Mouse (Mus musculus) midbrain, embryonic 11.5 days (tissue): Measurements from ENCODE around the gene Gps1. TPM values are rescaled to one million over a fixed set of nuclear protein-coding genes. Genes with fewer than 3 reads are reported as not detected.

ENCODE experiments used
- ATAC-seq: fragments of 200-750 bp; cut with Nextera tagmentation; 2 replicates; pipeline ENCODE4 v1.8.0; 2017; ENCODE audit warnings: moderate TSS enrichment, moderate library complexity; ENCODE audit not compliant: low FRiP score
- DNase-seq: peaks from one replicate; pipeline ENCODE4 v3.0.0; 2015; ENCODE audit warnings: low spot score; ENCODE audit errors: missing footprints
- H3K27ac ChIP-seq: fragments of 300-500 bp; sonication (generic); 2 replicates; pipeline ENCODE4 v1.5.1; 2014; ENCODE audit warnings: low read depth, low read length
- H3K27me3 ChIP-seq: fragments of 300-500 bp; sonication (generic); 2 replicates; pipeline ENCODE4 v1.6.1; 2014; ENCODE audit warnings: mild to moderate bottlenecking, low read length, moderate library complexity, mixed read lengths; ENCODE audit not compliant: control insufficient read depth, insufficient read depth
- H3K36me3 ChIP-seq: fragments of 300-500 bp; sonication (generic); 2 replicates; pipeline ENCODE4 v1.6.1; 2014; ENCODE audit warnings: mild to moderate bottlenecking, low read length, moderate library complexity, mixed read lengths; ENCODE audit not compliant: control insufficient read depth, insufficient read depth
- H3K4me1 ChIP-seq: fragments of 300-500 bp; sonication (generic); 2 replicates; pipeline ENCODE4 v1.6.1; 2014; ENCODE audit warnings: low read length; ENCODE audit not compliant: control insufficient read depth, insufficient read depth
- H3K4me2 ChIP-seq: fragments of 300-500 bp; sonication (generic); 2 replicates; pipeline ENCODE4 v1.6.1; 2014; ENCODE audit warnings: mild to moderate bottlenecking, moderate library complexity
- H3K4me3 ChIP-seq: fragments of 300-500 bp; sonication (generic); 2 replicates; pipeline ENCODE4 v1.5.1; 2014; ENCODE audit warnings: low read depth, low read length
- H3K9ac ChIP-seq: fragments of 300-500 bp; sonication (generic); 2 replicates; pipeline ENCODE4 v1.6.1; 2014; ENCODE audit warnings: low read length
- H3K9me3 ChIP-seq: fragments of 300-500 bp; sonication (generic); 2 replicates; pipeline ENCODE4 v1.6.1; 2016; ENCODE audit warnings: low read length; ENCODE audit not compliant: control insufficient read depth
- WGBS: fragments of 180-500 bp; shearing (Covaris S2); extraction: QIAGEN DNeasy Blood & Tissue Kit; methylation state at CpG from one replicate; pipeline ENCODE4 v1.1.7; 2014; 5-methylcytosine and 5-hydroxymethylcytosine counted together
- polyA plus RNA-seq: library from polyadenylated mRNA; unstranded; fragments of >200 nt; fragmentation: Nextera tagmentation; extraction: Ambion mirVana; gene quantifications from 2 replicates; pipeline ENCODE4 v1.2.1, GENCODE M21; 2014

The Gps1 gene
- polyA plus RNA-seq, 1 experiment from 2014 or later, result 269 TPM

DNA sequence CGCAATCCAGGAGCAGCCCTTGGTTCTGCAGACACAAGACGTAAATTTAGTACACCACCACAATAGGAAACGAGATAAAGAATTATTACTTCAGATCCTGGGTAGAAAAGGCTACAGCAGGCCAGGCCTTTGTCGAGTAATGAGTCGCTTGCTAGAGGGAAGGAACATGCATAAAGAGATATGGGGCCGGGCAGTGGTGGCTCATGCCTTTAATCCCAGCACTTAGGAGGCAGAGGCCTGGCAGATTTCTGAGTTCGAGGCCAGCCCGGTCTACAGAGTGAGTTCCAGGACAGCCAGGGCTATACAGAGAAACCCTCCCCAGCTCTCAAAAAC is 12.5 kb downstream of the Gps1 start:
- Histone ChIP-seq H3K36me3 (peaks cover 13% of the 10 kb centered on the region; the same call in 1 of the 2 replicates), H3K9ac (peak overlapping the region; percentile 94), H3K9me3 (no peaks in the 10 kb centered on the region), H3K4me3 (peak overlapping the region; percentile 98), H3K27ac (peak overlapping the region; percentile 51), H3K4me1 (peaks cover 10% of the 10 kb centered on the region), H3K4me2 (peak overlapping the region; percentile 97), H3K27me3 (no peaks in the 10 kb centered on the region)
- 33% methylated on average over 8 of the region's 8 CpGs for WGBS
- ATAC-seq (peak; percentile 41), DNase-seq (no peak)

DNA sequence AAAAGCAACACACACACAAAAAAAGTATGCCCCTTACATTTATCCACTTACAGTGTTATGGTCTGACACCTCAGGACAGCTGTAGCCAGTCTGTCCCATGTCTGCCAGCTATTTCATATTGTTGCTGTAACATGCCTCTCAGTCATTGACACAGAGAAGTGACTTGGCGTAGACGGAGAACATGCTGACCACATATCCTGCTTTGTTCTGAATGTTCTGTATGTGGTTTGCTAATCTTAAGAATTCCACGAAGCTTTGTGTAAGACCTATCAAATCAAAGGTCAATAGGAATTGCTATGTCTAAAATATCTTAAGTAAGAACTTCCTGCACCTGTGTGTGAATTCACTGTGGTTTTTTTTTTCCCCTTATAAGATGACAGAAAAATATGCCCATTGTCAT is 14.2 kb downstream of the Gps1 start:
- no peak for DNase-seq
- no peaks in the 10 kb centered on the region for H3K9me3 ChIP-seq
- no peak overlapping the region for H3K9ac ChIP-seq
- no peak overlapping the region for H3K4me2 ChIP-seq
- peaks cover 5% of the 10 kb centered on the region; the same call in 1 of the 2 replicates for H3K36me3 ChIP-seq
- 92% methylated on average over 3 of the region's 3 CpGs for WGBS
- ATAC-seq, result no peak
- no peak overlapping the region for H3K4me3 ChIP-seq
- H3K4me1 ChIP-seq, result peaks cover 10% of the 10 kb centered on the region
- H3K27ac ChIP-seq, result no peak overlapping the region
- no peaks in the 10 kb centered on the region for H3K27me3 ChIP-seq

DNA sequence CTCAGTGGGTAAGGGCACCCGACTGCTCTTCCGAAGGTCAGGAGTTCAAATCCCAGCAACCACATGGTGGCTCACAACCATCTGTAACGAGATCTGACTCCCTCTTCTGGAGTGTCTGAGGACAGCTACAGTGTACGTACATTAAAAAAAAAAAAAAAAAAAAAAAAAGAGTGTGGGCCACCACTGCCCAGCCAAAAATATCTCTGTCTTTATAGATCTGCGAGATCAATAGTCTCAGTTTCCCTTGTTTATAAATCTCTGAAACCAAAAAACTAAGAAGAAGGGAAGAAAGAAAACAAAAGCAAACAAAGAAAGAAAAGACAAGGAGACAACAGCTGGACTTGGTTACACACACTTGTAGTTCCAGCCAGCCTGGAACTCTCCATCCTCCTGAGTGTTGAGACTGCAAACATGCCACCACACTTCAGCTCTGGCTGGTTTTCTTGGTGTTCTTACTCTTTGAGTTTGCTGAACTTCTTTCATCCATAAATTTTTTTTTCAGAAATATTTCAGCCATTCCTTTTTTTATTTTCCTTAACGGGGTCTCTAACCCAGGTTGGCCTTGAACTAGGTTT is 15.3 kb downstream of the Gps1 start:
- no peak overlapping the region for H3K27ac ChIP-seq
- H3K9me3 ChIP-seq, result no peaks in the 10 kb centered on the region
- H3K4me1 ChIP-seq, result peaks cover 10% of the 10 kb centered on the region
- no peaks in the 10 kb centered on the region for H3K27me3 ChIP-seq
- H3K4me2 ChIP-seq, result no peak overlapping the region
- H3K4me3 ChIP-seq, result no peak overlapping the region
- ATAC-seq (no peak), DNase-seq (no peak)
- WGBS, result 82% methylated on average over 6 of the region's 6 CpGs
- H3K36me3 ChIP-seq, result no peaks in the 10 kb centered on the region
- H3K9ac ChIP-seq, result no peak overlapping the region; the same call in 1 of the 2 replicates

DNA sequence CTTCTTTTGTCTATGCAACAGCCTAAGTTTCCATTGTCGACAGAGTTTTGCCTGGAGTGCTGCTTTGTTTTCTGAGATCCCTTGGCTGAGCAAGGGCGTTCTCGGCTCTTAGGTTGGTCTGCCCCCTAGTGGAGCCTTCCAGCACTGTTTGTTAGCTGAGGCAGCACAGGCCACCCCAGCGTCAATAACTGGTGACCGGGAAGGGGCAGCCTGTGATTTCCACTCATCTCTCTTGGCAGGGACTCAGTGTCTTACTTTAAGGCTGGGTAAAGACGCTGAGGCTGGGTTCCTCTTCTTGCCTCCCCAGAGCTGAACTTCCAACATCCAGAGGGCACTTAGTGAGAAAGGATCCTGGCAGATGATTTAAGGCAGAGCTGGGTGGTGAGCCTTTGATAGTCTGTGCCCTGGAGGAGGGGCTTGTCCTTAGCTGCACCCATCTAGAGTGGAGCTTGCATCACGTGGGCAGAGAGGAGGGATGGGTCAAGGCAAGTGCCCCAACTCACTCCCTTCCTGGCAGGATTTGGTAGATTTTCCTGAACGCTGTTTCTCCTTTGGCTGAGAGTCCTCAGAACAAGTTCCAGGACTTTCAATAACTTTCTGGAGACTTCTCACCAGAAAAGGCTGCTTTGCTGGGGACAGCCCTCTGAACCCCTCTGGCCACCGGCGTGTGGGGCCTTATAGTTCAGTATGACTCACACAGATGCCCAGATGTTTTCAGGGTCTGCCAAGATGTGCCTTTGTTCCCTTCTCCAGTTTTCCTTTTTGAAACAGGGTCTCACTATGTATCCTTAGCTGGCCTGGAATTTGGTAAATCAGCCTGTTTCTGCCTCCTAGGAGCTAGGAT is 16.2 kb downstream of the Gps1 start:
- Histone ChIP-seq H3K9me3 (no peaks in the 10 kb centered on the region), H3K4me3 (no peak overlapping the region), H3K9ac (peak overlapping the region; percentile 44; the same call in 1 of the 2 replicates), H3K4me1 (peaks cover 6% of the 10 kb centered on the region), H3K36me3 (no peaks in the 10 kb centered on the region), H3K27me3 (no peaks in the 10 kb centered on the region), H3K27ac (no peak overlapping the region), H3K4me2 (no peak overlapping the region)
- ATAC-seq (peak; percentile 70), DNase-seq (peak; percentile 98)
- 14% methylated on average over 10 of the region's 10 CpGs for WGBS

DNA sequence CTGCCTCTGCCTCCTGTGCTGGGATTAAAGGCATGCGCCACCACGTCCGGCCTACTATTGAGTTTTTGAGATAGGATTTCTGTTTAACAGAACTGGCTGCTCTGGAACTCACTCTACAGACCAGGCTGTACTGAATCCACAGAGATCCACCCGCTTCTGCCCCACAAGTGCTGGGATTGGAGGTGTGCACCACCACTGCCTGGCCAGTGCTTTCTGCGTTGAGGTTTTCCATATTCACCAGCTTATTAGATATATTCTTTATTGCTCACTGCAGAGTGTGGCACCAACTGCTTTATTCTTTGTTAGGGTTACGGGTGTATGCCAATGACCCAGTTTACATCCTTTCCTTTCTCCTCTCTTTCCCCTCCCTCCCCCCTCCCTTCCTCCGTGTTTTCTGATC is 20.2 kb downstream of the Gps1 start:
- no peak overlapping the region for H3K4me2 ChIP-seq
- no peak for ATAC-seq
- H3K4me3 ChIP-seq, result no peak overlapping the region
- no peak overlapping the region for H3K27ac ChIP-seq
- H3K9ac ChIP-seq, result no peak overlapping the region
- peaks cover 30% of the 10 kb centered on the region for H3K36me3 ChIP-seq
- 80% methylated on average over 7 of the region's 7 CpGs for WGBS
- H3K27me3 ChIP-seq, result no peaks in the 10 kb centered on the region
- DNase-seq, result no peak
- H3K4me1 ChIP-seq, result no peaks in the 10 kb centered on the region
- H3K9me3 ChIP-seq, result no peaks in the 10 kb centered on the region

DNA sequence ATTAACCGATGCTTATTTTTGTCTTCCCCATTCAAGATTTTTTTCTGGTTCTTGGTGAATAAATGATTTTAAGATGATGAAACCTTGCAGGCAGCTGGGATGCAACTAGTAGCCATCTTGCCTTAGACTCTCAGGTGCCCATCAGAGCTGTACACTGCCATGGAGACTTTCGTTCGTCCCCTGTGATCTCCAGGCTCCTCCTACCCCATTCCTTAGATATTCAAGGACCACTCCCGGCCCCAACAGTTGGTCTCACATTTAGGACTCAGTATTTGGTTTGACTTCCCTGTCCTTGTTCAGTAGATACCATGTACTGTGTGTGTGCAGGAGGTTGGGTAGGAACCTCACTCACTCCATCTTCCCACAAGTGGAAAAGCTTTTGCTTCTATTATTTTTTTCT is 20.7 kb downstream of the Gps1 start:
- H3K36me3 ChIP-seq, result peaks cover 32% of the 10 kb centered on the region
- no peak for DNase-seq
- no peak overlapping the region for H3K9ac ChIP-seq
- no peak for ATAC-seq
- no peaks in the 10 kb centered on the region for H3K4me1 ChIP-seq
- 84% methylated on average over 4 of the region's 4 CpGs for WGBS
- H3K4me3 ChIP-seq, result no peak overlapping the region
- no peaks in the 10 kb centered on the region for H3K9me3 ChIP-seq
- no peak overlapping the region for H3K4me2 ChIP-seq
- H3K27me3 ChIP-seq, result no peaks in the 10 kb centered on the region
- no peak overlapping the region for H3K27ac ChIP-seq

DNA sequence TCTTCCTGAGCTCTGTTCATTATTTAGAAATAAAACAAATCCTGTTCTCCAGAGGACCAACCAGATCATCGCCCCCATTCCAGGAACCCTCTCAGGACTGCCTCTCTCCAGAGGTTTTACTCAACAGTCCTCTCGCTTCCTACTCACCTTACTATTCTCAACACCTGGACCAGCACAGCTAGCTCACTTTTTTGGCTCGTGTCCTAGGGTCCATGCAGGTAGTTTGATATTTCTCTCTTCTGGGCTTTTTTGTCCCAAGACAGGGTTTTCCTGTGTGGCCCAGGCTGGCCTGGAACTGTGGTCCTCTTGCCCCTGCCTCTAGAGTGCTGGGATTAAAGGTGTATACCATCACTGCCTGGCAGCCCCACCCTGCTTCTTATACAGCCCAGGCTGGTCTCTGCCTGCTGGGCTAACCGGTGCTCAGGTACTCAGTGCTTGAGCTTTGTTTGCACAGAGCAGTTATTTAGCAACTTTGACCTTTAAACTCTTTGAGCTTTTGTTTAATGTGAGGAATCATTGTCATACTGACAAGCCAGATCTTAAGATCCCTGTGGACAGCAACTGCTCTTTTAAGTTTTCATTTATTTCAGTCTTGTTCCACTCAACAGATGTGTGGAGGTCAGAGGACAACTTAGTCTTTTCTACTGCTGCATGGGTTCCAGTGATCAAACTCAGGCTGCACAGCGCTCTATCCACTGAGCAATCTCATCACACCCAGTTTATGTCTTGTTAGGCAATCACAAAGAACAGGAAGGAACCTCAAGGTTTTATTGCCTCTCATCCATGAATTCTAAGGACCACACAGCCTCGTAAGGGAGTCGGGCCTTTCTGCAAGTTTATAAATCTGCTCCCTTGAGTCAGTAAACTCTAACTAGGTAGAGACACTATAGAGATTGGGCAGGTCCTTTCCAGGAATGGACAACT is 21.6 kb downstream of the Gps1 start:
- no peaks in the 10 kb centered on the region for H3K27me3 ChIP-seq
- DNase-seq, result no peak
- no peak overlapping the region for H3K4me3 ChIP-seq
- no peaks in the 10 kb centered on the region for H3K4me1 ChIP-seq
- H3K9ac ChIP-seq, result no peak overlapping the region
- H3K9me3 ChIP-seq, result no peaks in the 10 kb centered on the region
- 89% methylated on average over 7 of the region's 7 CpGs for WGBS
- no peak for ATAC-seq
- no peak overlapping the region for H3K27ac ChIP-seq
- no peak overlapping the region for H3K4me2 ChIP-seq
- H3K36me3 ChIP-seq, result peaks cover 40% of the 10 kb centered on the region

DNA sequence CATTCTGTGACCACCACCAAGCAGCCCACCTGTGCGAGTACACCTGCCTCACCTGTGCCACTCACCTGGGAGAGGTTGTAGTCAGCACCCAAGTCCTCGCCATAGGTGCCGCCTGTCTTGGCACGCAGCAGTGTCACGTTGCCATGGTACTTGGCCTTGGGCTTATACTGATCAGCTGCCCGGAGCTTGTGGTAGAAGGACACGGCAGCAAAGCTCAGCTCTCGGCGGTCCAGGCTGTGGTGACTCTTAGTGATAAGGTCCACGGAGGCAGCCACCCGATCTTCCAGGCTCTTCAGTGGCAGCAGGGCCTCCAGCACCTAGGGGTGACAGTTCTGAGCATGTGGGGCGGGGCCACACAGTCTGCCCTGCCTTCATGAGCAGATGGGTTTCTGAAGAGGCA is 23.9 kb downstream of the Gps1 start:
- no peaks in the 10 kb centered on the region for H3K4me1 ChIP-seq
- 94% methylated on average over 12 of the region's 12 CpGs for WGBS

DNA sequence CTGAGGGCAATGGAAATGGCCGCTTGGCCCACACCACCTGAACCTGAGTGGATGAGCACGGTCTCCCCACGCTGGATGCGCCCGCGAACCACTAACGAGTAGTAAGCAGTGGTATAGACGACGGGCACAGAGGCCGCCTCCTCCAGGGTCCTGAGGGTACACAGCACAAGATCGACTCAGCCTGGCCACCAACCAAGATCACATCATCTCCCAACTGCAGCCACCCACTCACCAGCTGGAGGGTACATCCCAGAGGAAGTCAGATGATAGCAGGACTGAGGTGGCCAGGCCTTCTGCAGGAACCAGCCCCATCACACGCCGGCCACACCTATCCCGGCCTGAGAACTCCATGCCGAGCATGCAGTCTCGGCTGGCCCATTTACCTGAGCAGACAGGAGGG is 28.0 kb downstream of the Gps1 start:
- 97% methylated on average over 16 of the region's 16 CpGs for WGBS
- peaks cover 89% of the 10 kb centered on the region for H3K36me3 ChIP-seq
- H3K27ac ChIP-seq, result no peak overlapping the region
- no peaks in the 10 kb centered on the region for H3K27me3 ChIP-seq
- no peaks in the 10 kb centered on the region for H3K9me3 ChIP-seq
- H3K9ac ChIP-seq, result no peak overlapping the region
- no peak for DNase-seq
- no peaks in the 10 kb centered on the region for H3K4me1 ChIP-seq
- no peak overlapping the region for H3K4me3 ChIP-seq
- ATAC-seq, result no peak
- no peak overlapping the region for H3K4me2 ChIP-seq

More for the DNA sequence above, 23.9 kb downstream of the Gps1 start:
- Histone ChIP-seq H3K4me3 (no peak overlapping the region), H3K27me3 (no peaks in the 10 kb centered on the region), H3K4me2 (no peak overlapping the region), H3K36me3 (peaks cover 63% of the 10 kb centered on the region), H3K9me3 (no peaks in the 10 kb centered on the region), H3K9ac (no peak overlapping the region), H3K27ac (no peak overlapping the region)
- ATAC-seq (no peak), DNase-seq (no peak)
